Mouse (Mus musculus) G1E (cell line): ENCODE data around the gene 2310011J03Rik.

Experiments
- CTCF ChIP-seq: IDR thresholded peaks from 2 replicates; pipeline ENCODE4 v1.5.1; 2012; ENCODE audit warnings: low read depth, low read length, inconsistent platforms, mixed read lengths
- GATA2 ChIP-seq: IDR thresholded peaks from 2 replicates; pipeline ENCODE4 v1.6.1; 2012; ENCODE audit warnings: low read depth, low read length, inconsistent platforms, borderline replicate concordance
- POLR2AphosphoS5 ChIP-seq: IDR thresholded peaks from 2 replicates; pipeline ENCODE4 v1.6.1; 2012; ENCODE audit warnings: low read depth, low read length, inconsistent platforms; ENCODE audit not compliant: insufficient replicate concordance
- TAL1 ChIP-seq: conservative IDR thresholded peaks from 2 replicates; pipeline ENCODE4 v1.6.1; 2012; ENCODE audit warnings: low read depth, low read length, inconsistent platforms, mixed read lengths

DNA sequence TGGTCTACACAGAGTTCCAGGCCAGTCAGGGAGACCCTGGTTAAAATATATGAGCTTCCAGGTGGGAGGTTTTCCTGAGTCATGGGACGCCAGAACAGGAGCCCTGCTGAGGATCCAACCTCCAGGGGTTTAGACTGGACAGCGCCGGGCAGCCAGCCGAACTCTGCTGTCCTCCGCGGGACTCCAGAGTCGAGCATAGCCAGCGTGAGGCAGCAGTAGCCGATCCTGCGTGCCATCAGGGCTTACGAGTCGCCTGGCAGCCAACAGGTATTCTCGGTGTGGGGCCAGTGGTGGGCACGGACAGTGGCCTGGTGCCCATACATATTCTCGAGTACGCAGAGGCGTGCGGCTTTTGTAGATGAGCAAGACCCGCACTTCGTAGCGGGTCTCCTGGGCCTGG is 20.7 kb upstream of the 2310011J03Rik start:
- no peak for TF ChIP-seq CTCF
- no peak for TF ChIP-seq GATA2
- no peak for TF ChIP-seq POLR2AphosphoS5
- TF ChIP-seq TAL1: no peak
